Mouse (Mus musculus): ENCODE results near the gene Ica1.

Gene Ica1

GRCm38 (mm10) chr6:8744273-8744785 is 34.0 kb downstream of the Ica1 start:
- in situ Hi-C loops (cut with MboI, MseI): no loop called here

DNA sequence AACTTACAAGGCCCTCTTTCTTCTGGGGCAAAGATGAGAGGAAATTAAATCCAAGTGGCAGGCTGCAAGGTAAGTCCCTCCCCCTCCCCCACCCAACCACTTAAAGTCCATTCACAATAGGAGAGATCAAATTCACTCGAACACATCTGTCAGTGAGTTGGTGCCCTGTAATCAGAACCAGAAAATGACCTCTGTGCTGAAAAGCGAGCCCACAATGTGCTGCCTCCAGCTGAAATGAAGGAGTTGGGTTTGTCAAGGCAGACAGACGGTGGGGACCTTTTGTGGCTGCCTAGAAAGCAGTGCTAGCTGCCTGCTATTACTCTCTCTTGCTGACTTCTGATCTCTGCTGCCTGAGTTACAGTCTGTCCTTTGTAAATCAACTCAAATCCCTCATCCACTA is 35.8 kb downstream of the Ica1 start:
- in situ Hi-C loops (cut with MboI, MseI): no loop called here

- in situ Hi-C loops (cut with MboI, MseI): no loop called here
These were observed 36.6 kb downstream of the Ica1 start for GRCm38 (mm10) chr6:8741659-8742058.

- in situ Hi-C loops (cut with MboI, MseI): no loop called here
These were observed 38.2 kb downstream of the Ica1 start for GRCm38 (mm10) chr6:8740092-8740491.

- in situ Hi-C loops (cut with MboI, MseI): loop anchor here (5.0 to 10.0 kb wide), 2 partner anchors 254 to 456 kb away; no protein-coding TSS in a partner anchor
These were observed 39.9 kb downstream of the Ica1 start for GRCm38 (mm10) chr6:8738396-8738795.

DNA sequence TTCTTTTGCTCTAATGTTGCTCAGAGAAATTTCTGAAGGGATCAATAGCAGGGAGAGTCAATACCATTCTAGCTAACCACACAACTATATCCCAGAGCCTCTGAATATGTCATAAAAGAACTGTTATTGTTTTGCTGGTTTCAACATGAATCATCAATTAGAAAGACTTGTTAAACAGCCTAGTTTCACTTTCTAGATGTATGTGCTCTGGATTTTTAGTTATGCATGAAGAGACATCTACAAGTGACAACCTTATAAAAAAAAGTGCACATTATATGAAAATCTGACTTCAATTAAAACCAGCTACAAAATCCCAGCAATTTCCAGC is 41.8 kb downstream of the Ica1 start:
- in situ Hi-C loops (cut with MboI, MseI): loop anchor here (5.0 to 10.0 kb wide), 2 partner anchors 252 to 454 kb away; no protein-coding TSS in a partner anchor

DNA sequence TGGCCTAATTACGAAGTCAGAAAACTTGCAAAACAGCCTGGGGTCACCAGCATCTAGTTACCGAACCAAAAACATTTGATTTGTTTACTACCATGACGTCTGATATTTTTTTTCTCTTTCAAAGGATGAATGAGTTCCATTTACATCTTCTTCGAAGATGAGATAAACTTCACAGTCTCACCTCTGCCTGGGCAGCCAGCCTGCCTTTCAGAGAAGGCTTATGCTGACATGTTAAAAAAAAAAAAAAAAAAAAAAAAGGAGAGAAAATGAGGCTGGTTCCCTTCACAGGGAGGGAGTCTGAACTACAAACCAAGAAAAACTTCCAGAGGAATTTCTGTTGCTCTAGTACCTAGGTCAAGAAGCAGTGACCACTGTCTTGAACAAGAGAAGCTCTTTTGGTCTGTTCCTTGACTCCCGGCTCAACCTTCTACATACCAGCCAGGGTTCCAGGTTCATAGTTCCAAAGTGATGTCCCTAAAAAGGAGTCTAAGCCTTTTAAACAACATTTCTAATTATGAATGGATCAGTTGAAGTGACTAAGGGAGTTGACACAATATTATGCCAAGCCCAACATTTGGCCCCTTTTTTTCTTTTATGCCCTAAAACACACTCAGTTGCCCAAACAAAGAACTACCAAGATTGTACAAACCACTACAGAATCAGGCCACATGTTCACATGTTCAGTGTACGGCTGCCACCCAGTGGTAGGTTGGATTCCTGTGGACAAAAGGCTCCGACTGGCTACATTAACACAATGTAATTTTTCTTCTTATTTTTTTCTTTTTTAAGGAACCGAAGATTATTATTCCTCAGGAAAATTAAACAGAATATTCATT is 42.4 kb downstream of the Ica1 start:
- in situ Hi-C loops (cut with MboI, MseI): loop anchor here (5.0 to 10.0 kb wide), 2 partner anchors 251 to 454 kb away; no protein-coding TSS in a partner anchor

- in situ Hi-C loops (cut with MboI, MseI): loop anchor here (5.0 to 10.0 kb wide), 2 partner anchors 250 to 453 kb away; no protein-coding TSS in a partner anchor
These were observed 43.2 kb downstream of the Ica1 start for GRCm38 (mm10) chr6:8735044-8735443.

DNA sequence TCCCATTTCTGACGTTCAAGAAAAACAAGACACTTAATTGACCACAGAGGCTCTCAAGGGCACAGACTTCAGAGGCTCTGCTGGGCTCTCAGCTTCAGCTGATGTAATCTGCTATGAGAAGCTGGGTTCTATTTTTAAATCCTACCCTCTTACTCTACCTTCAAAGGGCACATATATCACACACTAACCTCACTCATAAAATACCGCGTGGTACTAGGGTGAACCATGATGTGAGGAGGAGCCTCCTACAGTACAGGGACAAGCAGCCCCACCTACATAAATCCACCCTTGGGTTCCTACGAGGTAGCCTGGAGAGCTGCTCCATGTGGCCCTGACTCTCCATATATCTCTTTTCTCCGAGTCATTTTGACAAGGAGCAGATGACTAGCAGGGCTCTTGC is 45.8 kb downstream of the Ica1 start:
- in situ Hi-C loops (cut with MboI, MseI): loop anchor here (5.0 to 10.0 kb wide), 2 partner anchors 220 to 248 kb away; no protein-coding TSS in a partner anchor

DNA sequence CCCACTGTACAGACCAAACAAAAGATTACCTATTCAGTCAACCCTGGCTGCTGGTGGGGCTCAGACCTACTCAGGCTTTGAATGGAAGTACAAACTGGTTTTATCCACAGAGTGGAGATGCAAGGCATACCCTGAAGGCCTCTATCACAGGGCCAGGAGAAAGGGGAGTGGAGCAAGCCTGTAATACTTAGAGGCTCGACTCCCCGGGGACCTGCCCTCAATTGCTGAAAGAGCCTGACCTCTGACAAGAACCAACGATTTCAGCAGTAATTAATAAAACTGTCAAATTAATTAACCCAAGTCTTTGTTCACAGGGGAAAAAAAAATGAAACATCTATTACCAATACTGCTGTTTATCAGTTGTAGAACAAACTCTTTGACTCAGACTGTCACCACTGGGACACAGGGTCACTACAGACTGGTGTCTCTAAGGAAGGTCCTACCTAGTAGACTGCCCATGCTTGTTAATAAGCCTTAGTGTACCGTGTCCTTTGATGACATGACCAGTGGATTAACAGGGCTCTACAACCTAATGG is 46.6 kb downstream of the Ica1 start:
- in situ Hi-C loops (cut with MboI, MseI): loop anchor here (5.0 to 10.0 kb wide), 2 partner anchors 219 to 247 kb away; no protein-coding TSS in a partner anchor

- in situ Hi-C loops (cut with MboI, MseI): loop anchor here (5.0 to 10.0 kb wide), 2 partner anchors 218 to 246 kb away; no protein-coding TSS in a partner anchor
These were observed 47.9 kb downstream of the Ica1 start for GRCm38 (mm10) chr6:8730433-8730832.

DNA sequence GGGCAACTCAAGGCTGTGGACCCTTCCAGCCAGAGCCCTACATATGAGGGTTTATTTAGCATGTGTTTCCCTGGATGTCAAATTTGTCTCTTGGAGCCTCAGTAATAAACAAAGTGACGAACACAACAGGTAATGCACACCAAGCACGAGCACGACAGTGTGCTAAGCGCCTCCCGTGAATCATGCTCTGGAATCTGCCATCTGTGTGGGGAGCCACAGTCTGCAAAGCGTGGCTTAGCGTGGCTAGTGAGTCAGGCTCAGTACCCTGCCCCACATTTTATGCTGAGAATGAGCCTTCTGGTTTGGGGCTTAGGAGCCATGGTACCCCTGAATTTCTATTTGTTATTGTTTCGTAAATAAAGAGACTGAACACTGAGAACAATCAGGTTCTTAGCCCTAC is 50.5 kb downstream of the Ica1 start:
- in situ Hi-C loops (cut with MboI, MseI): no loop called here

DNA sequence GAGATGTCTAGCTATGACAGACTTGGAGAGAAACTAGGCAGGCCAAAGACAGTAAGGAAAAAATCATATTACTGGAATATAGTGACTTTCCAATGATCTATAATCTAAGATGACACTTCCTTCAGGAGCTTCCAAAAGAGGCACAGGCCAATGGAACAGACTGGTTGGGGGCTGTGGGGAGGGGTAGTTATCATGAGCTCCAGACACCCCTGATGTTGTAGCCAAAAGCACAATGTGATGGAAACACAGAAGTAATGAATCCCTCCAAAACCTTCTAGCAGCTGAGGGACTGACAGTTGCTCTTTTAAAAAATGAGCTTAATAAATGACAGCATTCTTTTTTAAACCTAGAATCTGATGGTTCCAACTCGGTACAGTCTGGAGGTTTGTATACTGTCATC is 52.7 kb downstream of the Ica1 start:
- in situ Hi-C loops (cut with MboI, MseI): no loop called here

- in situ Hi-C loops (cut with MboI, MseI): loop anchor here (5.0 kb wide), 1 partner anchor 77 kb away; no protein-coding TSS in a partner anchor
These were observed 58.6 kb downstream of the Ica1 start for GRCm38 (mm10) chr6:8719692-8720091.

DNA sequence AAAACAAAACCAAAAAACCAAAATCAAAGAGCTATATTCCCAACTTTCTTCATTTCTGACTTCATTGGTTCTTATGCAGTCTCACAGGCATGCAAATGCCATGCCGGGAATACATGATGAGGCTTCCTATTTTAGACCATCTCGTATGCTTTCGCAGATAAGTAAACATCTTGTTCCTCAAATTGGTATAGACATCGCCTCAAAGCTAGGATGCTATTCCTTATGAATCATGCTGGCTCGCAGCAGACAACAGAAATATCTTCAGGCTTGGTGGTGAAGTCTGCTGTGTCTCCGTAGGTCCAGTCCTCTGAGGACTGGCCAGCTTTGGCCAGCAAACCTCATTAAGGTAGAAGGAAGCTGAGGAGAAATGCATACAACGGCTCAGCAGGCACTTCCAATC is 60.3 kb downstream of the Ica1 start:
- in situ Hi-C loops (cut with MboI, MseI): no loop called here

- in situ Hi-C loops (cut with MboI, MseI): no loop called here
These were observed 61.7 kb downstream of the Ica1 start for GRCm38 (mm10) chr6:8716539-8716938.

- in situ Hi-C loops (cut with MboI, MseI): no loop called here
These were observed 67.0 kb downstream of the Ica1 start for GRCm38 (mm10) chr6:8711246-8711645.

- in situ Hi-C loops (cut with MboI, MseI): no loop called here
These were observed 83.4 kb downstream of the Ica1 start for GRCm38 (mm10) chr6:8694636-8695514.

DNA sequence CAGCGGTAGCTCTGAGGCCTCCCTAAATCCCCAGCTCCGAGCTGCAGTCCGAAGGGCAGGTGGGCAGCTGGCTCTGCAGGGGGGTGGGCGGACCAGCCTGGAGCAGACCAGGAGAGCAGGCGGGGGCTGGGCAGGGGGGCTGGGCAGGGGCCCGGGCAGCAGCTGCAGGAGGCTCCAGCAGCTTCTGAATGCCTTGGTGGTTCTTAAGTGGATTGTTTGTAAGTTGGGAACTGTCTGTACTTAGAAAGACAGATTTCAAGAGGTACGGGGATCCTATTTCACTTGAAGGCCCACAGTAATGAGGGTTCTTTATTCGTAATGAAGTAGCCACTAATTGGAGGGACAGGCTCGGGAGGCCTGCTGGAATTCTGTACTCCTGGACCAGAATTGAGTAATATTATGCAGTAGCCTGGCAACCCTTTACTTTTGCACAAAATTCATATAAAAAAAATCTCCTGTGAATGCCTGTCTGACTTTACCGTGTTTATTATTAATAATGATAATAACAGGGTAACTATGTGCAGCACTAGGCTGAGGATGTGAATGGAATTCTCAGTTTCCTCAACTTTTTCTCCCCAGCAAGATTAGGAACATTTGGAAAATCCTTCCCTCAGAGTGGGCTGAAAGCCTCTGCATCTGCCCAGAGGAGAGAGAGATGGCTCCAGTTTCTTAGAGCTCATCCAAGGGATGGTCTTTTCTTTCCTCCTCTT is 84.2 kb downstream of the Ica1 start:
- in situ Hi-C loops (cut with MboI, MseI): no loop called here

GRCm38 (mm10) chr6:8693141-8693881 is 85.0 kb downstream of the Ica1 start:
- in situ Hi-C loops (cut with MboI, MseI): no loop called here
